Mouse (Mus musculus) gastrocnemius, adult 2 months (tissue): ENCODE measurements at regions not wholly inside any gene's neighbourhood (a gene's known extent, or its start where the extent isn't known, plus 50 kb on each side); places are given as distances from the start of the nearest gene placed in this dataset.
"Not testable (repeated sequence)": the region's sequence is repeated elsewhere in the genome, so short reads cannot be mapped to it uniquely, and the experiment has no call there.

Source experiments
- DNase-seq: peaks from one replicate; pipeline ENCODE4 v3.0.0; 2022
- H3K27ac ChIP-seq: fragments of 200-600 bp; 2 replicates; pipeline ENCODE4 v1.8.1; 2022; ENCODE audit warnings: mild to moderate bottlenecking
- H3K4me3 ChIP-seq: fragments of 200-600 bp; 2 replicates; pipeline ENCODE4 v1.8.1; 2022; ENCODE audit warnings: mild to moderate bottlenecking, moderate library complexity
- CTCF ChIP-seq: fragments of 200-600 bp; IDR thresholded peaks from 2 replicates; pipeline ENCODE4 v1.8.1; 2022; ENCODE audit warnings: antibody characterized with exemption, mild to moderate bottlenecking, moderate library complexity
- intact Hi-C: fragments of 180-260 bp; cut with DNase I; formaldehyde crosslinking; loops from one replicate; pipeline ENCODE4 v1.15.1; 2025

DNA sequence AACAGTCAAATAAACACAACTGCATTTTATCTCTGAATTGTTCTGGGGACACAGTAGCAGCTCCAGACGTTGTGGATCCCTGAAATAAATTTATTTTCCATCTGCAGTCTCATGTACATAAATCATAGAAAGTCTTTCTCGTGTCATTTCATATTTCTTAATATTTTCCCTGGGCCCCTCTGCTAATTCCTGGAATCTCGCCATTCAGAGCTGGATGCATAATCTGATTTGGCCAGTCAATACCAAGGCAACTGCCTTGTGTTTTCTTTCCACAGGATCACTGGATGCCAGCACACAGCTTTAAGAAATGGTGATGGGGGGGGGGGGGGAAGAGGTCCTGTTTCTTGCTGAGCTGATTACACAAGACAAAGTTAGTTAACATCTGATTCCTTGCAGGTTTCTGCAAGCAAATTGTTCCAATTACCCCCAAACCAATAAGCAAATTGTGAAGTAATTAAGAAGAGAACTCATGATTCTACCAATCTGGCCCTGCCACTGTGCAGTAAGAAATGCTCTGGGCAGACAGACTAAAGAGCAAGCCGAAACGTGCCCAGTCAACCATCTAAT, 824.2 kb upstream of the Sox9 start:
- TF ChIP-seq CTCF: no peak
- Histone ChIP-seq H3K27ac (no peak overlapping the region), H3K4me3 (no peak overlapping the region)
- intact Hi-C loops: no loop called here
- no peak for DNase-seq

GRCm38 (mm10) chr11:111961047-111961837, 820.8 kb upstream of the Sox9 start:
- no peak for DNase-seq
- Histone ChIP-seq H3K27ac (no peak overlapping the region), H3K4me3 (no peak overlapping the region)
- intact Hi-C loops: no loop called here
- TF ChIP-seq CTCF: no peak

DNA sequence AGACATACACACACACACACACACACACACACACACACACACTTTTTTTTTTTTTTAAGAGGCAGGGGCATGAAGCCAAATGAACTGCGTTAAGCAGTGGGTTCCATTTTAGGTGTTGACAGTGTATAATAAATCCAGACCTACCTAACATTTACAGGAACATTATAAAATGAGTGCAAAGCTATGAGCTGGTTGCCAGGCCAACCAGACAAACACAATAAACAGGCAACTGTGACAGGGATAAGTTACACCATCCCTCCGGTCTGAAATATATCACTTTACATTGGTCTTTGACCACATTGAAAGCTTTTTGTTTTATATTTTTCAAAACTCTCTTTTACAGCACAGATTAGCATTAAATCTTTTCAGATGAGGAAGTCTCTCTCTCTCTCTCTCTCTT, 820.2 kb upstream of the Sox9 start:
- TF ChIP-seq CTCF: no peak
- Histone ChIP-seq H3K27ac (no peak overlapping the region), H3K4me3 (no peak overlapping the region)
- intact Hi-C loops: no loop called here
- no peak for DNase-seq

GRCm38 (mm10) chr11:111964066-111964465, 818.0 kb upstream of the Sox9 start:
- DNase-seq: no peak
- intact Hi-C loops: no loop called here
- Histone ChIP-seq H3K27ac (no peak overlapping the region), H3K4me3 (no peak overlapping the region)
- no peak for TF ChIP-seq CTCF

DNA sequence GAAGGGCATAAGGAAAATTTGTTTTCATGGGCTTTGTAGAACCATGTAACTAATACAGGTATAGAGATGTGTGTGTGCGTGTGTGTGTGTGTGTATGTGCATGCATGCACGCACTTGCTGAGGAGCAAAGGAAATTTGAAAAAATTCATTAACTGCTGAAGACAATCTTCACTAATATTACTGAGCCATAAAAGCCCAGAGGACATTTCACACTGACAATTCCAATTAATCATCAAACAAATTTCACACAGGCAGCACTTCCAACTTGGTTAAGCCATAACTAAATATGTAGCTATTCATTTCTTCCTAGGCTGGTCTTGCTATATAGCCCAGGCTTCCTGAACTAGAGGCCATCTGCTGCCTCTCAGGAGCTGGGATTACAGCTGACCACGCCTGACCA, 815.6 kb upstream of the Sox9 start:
- no peak for DNase-seq
- H3K27ac ChIP-seq: no peak overlapping the region
- no peak for TF ChIP-seq CTCF
- intact Hi-C loops: no loop called here
- no peak overlapping the region for H3K4me3 ChIP-seq

DNA sequence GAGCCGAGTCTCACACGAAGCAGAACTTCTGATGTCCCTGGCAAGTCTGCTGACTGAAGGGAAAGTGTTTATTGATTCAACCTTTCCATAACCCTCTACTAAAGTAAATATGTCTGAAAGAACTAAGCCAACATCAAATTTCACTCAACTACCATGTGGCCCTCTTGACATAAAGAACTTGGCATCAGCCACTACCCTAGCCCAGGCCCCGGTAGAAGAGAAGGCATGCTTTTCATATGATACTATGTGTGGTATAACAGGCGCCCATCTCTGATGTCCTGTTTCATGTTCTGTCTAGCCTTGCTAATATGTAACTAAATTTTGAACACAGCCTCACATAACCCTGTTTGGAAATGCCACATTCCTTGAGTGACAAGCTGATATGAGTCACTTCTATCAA, 811.0 kb upstream of the Sox9 start:
- intact Hi-C loops: no loop called here
- no peak for TF ChIP-seq CTCF

GRCm38 (mm10) chr11:111978667-111979066, 803.4 kb upstream of the Sox9 start:
- Histone ChIP-seq H3K4me3 (no peak overlapping the region), H3K27ac (no peak overlapping the region)
- TF ChIP-seq CTCF: no peak
- no peak for DNase-seq
- intact Hi-C loops: no loop called here

More for the DNA sequence above, 811.0 kb upstream of the Sox9 start:
- Histone ChIP-seq H3K4me3 (no peak overlapping the region), H3K27ac (no peak overlapping the region)
- no peak for DNase-seq

DNA sequence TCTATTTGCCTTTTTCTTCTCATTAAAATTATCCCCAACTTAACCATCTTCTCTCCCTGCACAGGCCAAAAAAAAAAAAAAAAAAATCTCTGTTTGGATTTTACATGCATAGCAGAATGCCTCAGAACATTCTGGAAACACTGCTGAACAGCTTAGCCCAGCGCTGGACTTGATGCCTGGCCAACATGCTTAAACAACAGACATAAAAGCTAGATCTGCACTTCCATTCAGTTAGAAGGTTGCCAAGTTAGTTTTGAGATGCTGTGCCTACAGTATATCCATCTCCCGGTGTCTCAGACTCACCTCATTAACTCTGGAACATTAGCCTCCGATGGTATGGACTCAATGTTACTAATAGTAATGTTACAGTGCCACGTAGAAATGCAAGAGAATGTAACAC, 785.6 kb upstream of the Sox9 start:
- no peak for DNase-seq
- no peak for TF ChIP-seq CTCF
- Histone ChIP-seq H3K4me3 (no peak overlapping the region), H3K27ac (no peak overlapping the region)
- intact Hi-C loops: no loop called here

DNA sequence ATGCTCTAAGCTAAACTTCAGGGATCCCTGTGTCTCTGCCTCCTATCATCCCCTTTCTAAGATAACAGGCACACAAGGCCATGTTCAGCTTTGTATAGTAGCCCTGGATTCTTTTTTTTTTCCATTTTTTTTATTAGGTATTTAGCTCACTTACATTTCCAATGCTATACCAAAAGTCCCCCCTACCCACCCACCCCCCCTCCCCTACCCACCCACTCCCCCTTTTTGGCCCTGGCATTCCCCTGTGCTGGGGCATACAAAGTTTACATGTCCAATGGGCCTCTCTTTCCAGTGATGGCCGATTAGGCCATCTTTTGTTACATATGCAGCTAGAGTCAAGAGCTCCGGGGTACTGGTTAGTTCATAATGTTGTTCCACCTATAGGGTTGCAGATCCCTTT, 771.2 kb upstream of the Sox9 start:
- H3K27ac ChIP-seq, H3K4me3 ChIP-seq, intact Hi-C loops, DNase-seq: not testable (repeated sequence)

DNA sequence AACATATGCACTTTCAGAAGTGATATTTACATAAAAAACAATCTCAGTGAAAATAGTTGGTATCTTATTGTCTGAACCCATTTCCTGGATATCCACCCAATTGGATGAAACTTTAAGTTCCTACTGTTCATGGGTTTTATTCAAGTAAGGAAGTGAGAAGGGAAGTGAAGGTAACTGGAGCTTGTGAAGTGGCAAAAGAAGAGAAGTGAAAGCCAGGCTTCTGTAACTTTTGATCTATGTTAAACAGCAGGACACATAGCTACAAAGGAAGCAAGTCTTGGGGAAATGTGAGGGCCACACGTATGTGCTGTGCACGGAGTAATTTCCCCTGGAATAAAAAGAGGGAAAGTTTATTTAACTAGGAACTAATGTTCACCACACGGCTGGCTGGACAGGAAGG, 764.1 kb upstream of the Sox9 start:
- TF ChIP-seq CTCF: no peak
- DNase-seq: no peak
- Histone ChIP-seq H3K4me3 (no peak overlapping the region), H3K27ac (no peak overlapping the region)
- intact Hi-C loops: no loop called here

- no peak for TF ChIP-seq CTCF
- DNase-seq: no peak
- Histone ChIP-seq H3K4me3 (no peak overlapping the region), H3K27ac (no peak overlapping the region)
- intact Hi-C loops: no loop called here
These were observed 754.0 kb upstream of the Sox9 start for GRCm38 (mm10) chr11:112028031-112028430.

DNA sequence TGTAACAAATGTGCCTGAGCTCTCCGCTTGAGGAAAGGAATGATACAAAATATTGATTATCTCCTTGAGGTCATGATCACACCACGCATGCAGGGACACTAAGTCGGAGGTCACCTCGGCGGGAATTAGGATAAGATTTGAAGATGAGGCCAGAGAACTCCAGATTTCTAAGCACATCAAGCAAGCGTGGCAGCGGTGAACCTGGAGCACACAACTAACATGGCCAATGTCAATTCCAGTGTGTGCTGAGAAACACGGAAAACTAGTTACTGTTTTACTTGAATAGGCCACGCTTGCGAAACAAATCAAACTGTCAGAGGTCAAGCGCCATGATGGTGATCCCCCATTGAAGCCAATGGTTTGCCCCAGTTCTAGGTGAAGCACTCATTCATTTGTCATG, 743.3 kb upstream of the Sox9 start:
- Histone ChIP-seq H3K27ac (no peak overlapping the region), H3K4me3 (no peak overlapping the region)
- no peak for TF ChIP-seq CTCF
- intact Hi-C loops: no loop called here
- no peak for DNase-seq

DNA sequence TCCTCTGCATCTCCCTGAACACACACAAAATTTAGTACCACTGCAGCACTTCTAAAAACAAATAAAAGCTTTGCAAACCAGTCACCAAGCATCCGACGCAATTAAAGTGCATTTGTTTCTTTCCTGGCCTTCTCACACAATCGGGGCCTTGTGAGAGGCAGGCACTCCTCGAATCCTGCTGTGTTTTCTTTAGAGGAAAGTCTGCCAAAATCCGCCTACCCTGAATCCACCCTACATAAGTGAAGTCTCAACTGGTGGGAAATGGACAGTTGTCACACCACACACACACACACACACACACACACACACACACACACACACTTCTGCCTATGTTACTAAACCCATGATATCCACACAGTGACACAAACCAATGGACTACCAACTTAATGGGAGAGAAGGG, 737.6 kb upstream of the Sox9 start:
- intact Hi-C loops: no loop called here
- H3K4me3 ChIP-seq: no peak overlapping the region
- H3K27ac ChIP-seq: no peak overlapping the region

GRCm38 (mm10) chr11:112045353-112045752, 736.7 kb upstream of the Sox9 start:
- no peak for DNase-seq
- intact Hi-C loops: no loop called here
- no peak for TF ChIP-seq CTCF
- Histone ChIP-seq H3K4me3 (no peak overlapping the region), H3K27ac (no peak overlapping the region)

More for the DNA sequence above, 737.6 kb upstream of the Sox9 start:
- DNase-seq: no peak
- no peak for TF ChIP-seq CTCF
